Mouse (Mus musculus) hindbrain, embryonic 12.5 days (tissue): ENCODE results near the gene Rsph9. TPM values are rescaled to one million over a fixed set of nuclear protein-coding genes. Genes with fewer than 3 reads are reported as not detected.

Experiments used
- polyA plus RNA-seq: library from polyadenylated mRNA; unstranded; fragments of >200 nt; fragmentation: Nextera tagmentation; extraction: Ambion mirVana; gene quantifications from 2 replicates; pipeline ENCODE4 v1.2.1, GENCODE M21; 2016

The Rsph9 gene
- polyA plus RNA-seq, 1 experiment from 2014 or later, result 21.5 TPM

Other genes with a start within 250 kb of the Rsph9 start
- 4.0 and 4.7 TPM in 2 replicates for gene Vegfa, start 111.8 kb downstream of the Rsph9 start, polyA plus RNA-seq
- 120 and 130 TPM in 2 replicates for gene Mrps18a, start 33.2 kb downstream of the Rsph9 start, polyA plus RNA-seq
- 27.6 and 30.6 TPM in 2 replicates for gene Mad2l1bp, start 9.3 kb upstream of the Rsph9 start, polyA plus RNA-seq
- gene Gtpbp2, start 16.8 kb upstream of the Rsph9 start, polyA plus RNA-seq, result 49.3 and 54.1 TPM in 2 replicates
- gene Polh, start 58.4 kb upstream of the Rsph9 start, polyA plus RNA-seq, result 12.4 and 14.0 TPM in 2 replicates
- gene Xpo5, start 58.6 kb upstream of the Rsph9 start, polyA plus RNA-seq, result 57.6 and 58.3 TPM in 2 replicates
- gene Polr1c, start 103.8 kb upstream of the Rsph9 start, polyA plus RNA-seq, result 76.1 and 91.8 TPM in 2 replicates
- 77.2 and 83.8 TPM in 2 replicates for gene Yipf3, start 103.9 kb upstream of the Rsph9 start, polyA plus RNA-seq
- gene Lrrc73, start 109.3 kb upstream of the Rsph9 start, polyA plus RNA-seq, result 3.9 and 4.1 TPM in 2 replicates
- 50.0 and 54.1 TPM in 2 replicates for gene Tjap1, start 138.8 kb upstream of the Rsph9 start, polyA plus RNA-seq
- gene Dlk2, start 153.2 kb upstream of the Rsph9 start, polyA plus RNA-seq, result 2.9 and 3.1 TPM in 2 replicates
- 9.7 and 10.8 TPM in 2 replicates for gene Abcc10, start 184.1 kb upstream of the Rsph9 start, polyA plus RNA-seq
- 24.4 and 25.3 TPM in 2 replicates for gene Zfp318, start 239.5 kb upstream of the Rsph9 start, polyA plus RNA-seq